Mouse (Mus musculus) olfactory bulb, adult 2 months (tissue): Measurements from ENCODE around the gene Ift46.

Experiments
- CTCF ChIP-seq: fragments of 200-500 bp; IDR thresholded peaks from 2 replicates; pipeline ENCODE4 v1.5.1; 2012; ENCODE audit warnings: low read depth, mild to moderate bottlenecking, low read length, moderate library complexity; ENCODE audit not compliant: insufficient read depth
- POLR2A ChIP-seq: fragments of 200-500 bp; IDR thresholded peaks from 2 replicates; pipeline ENCODE4 v1.6.1; 2012; ENCODE audit warnings: mild to moderate bottlenecking, low read depth, low read length, moderate library complexity; ENCODE audit not compliant: insufficient read depth

GRCm38 (mm10) chr9:44817522-44817921 is 49.8 kb downstream of the Ift46 start:
- TF ChIP-seq POLR2A = no peak
- no peak for TF ChIP-seq CTCF
